Mouse (Mus musculus) cerebellum, postnatal 14 days (tissue): ENCODE results near the gene Atp6ap2.
"Not testable (repeated sequence)": the region's sequence is repeated elsewhere in the genome, so short reads cannot be mapped to it uniquely, and the experiment has no call there.

ENCODE experiments used
- DNase-seq, 2 experiments: peaks; one replicate each; pipeline ENCODE4 v3.0.0; 2021; ENCODE audit warnings: mixed read lengths in 2 of 2

Atp6ap2 gene

DNA sequence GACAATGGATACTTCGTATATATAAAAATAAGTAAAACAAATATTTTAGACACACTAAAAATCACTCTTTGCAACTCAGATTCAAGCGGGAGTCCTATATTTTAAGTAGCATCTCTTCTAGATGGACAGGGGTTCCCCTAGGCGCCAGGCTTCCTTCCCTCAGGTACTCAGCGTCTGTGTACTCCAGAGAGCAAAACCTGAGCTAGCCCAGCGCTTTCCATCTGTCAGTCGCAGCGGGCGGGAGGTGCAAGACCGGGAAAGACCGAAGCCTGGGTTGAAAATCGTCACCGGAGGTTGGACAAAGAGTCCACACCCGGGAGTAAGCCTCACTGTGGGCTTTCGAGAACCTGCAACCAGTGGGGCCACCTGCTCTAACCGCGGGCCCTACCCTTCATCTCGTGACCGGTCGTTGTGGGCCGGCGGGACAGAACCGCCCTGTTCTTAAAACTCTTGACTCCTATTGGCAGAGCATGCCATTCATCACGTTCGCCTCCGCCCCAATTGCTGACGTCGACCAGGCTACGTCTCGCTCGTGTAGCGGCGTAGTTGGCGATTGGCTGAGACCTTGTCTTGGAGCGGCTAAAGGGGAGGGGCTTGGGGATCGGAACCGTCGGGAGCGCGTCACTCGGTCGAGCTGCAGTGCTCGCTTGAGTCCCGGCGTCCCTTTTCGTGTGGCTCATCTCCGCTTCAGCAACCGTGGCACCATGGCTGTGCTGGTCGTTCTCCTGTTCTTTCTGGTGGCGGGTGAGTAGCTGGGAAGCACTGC is at the start of gene Atp6ap2:
Atp6ap2 (plus strand) TSS at position 610 of the 766 bp plus-strand sequence.
- DNase-seq = peak; percentile 91 to 93

DNA sequence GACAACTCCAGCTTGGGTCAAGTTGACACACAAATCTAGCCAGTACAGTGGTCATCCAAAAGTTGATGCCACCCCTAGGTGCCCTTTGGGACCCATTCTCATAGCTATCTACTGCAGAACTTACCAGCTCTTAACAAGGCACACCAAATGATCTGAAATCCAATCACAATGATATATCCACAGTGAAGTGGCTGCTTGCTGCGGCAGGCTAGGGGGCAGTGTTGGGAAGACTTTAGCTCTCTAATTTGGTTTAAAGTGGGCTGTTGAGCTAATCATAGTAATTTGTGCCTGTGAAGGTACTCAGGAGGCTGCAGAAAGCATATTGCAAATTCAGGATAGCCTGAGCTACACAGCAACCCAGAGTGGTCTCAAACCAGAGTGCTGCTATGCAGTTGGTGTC is 43.2 kb upstream of the Atp6ap2 start:
- no peak for DNase-seq

DNA sequence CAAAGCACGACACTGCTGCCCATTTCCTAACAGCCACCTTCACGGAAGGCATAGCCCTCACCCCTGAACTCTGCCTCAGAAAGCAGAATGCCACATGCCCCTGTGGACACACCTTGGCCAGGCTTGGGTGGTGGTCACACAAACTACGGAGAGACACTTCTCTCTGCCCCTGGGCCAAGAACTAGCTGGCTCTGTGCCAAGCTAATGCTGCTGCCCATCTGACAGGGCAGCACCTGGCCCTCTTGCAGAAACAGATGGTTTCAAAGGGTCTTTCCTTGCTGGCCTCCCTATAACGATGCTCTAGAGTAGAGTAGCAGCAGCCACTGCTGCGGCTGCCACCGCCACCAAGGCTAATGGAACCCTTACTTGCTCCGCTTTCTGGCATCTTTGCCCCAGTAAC is 30.5 kb upstream of the Atp6ap2 start:
- DNase-seq = peak; percentile 75 to 77

DNA sequence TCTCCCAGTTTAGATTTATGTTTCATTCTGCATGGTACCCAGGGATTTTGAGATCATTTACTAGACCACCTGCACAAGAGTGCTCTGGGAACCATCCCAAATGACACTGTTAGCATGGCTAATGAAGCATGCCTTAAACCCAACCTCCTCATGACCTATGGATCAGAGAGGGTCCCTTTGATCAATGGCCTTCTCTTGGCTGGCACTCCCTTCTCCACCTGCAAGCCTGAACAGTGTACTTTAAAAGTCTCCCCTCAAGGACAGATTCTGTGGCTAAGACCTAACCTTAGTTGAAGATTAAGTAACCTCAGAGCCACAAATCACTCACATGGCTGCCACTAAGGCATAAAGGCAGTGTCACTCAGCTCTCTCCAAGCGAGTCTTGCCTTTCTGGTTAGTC is 16.2 kb upstream of the Atp6ap2 start:
- DNase-seq = no peak

DNA sequence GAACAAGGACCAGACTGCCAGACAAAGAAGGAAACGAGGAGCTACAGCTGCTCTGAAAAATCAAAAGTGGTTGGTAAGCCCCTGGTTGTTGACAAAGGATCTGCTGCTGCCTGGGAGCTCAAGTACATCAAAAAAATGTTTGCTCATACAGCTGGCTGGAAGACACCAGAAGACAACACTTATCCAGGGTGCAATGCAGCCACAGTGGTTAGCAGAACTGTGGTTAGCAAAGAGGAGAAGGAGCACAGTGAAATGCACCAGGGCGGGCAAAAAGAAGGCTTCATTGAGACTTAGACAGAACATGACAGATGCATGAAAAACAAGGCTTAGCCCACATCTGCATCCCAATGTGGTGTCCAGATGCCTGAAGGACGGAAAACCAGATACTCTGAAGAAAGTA is 9.7 kb upstream of the Atp6ap2 start:
- no peak for DNase-seq

DNA sequence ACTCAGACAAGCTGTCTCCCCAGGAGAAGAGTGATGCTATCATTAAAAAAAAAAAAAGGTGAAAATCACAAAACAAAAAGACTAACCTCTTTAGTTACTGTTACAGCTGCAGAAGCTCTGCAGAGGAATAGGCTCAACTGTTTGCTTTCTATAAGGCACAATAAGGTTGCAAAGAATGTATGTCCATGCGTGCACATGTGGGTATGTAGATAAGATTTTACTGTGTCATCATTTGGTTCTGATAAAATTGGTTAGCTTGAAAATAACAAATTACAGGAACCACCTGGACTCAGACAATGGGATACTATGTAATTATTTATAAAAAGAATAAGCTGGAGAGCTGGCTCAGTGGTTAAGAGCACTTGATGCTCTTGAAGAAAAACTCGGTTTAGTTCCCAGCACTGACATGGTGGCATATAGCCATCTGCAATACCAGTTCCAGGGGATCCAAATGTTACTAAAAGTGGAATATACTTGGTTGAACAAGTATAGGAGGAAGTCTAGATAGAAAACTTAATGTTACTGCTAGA is 9.2 kb upstream of the Atp6ap2 start:
- DNase-seq = no peak

DNA sequence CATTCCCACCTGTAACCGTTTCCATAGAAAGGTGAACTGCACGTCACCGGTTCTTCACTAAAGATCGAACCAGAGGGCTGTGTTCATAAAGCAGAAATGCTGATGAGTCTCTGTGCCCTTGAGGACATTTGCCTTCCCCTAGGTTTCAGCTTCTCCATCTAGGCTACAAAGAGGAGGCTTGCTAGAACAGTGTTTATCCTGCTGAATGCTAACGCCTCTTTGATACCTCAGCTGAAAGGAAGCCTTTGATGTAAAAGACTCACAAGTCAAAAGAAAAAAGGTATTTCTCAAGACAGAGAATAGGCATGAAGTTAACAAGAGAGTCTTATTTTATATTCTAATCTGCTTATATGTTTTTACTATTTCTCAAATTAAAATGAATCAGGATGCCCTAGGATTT is 4.3 kb upstream of the Atp6ap2 start:
- DNase-seq = no peak

DNA sequence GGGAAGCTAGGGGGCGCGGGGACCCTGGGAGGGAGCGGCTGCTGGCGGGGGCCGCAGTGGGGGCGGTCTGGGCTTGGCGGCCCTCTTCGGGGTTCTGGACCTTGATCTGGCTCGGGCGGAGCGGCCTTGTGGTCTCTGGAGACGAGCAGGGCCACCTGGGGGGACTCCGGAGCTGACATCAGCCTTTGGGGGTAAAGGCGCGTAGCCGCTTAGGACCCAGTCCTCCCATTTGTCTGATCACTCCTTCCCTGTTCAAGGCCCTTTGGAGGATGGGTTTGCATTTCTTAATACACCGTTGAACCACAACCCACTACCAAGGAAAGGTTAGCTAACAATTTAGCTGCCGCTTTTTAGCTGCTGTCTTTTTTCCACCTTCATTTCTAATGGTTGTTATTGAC is 356 bp downstream of the Atp6ap2 start:
- DNase-seq = no peak

DNA sequence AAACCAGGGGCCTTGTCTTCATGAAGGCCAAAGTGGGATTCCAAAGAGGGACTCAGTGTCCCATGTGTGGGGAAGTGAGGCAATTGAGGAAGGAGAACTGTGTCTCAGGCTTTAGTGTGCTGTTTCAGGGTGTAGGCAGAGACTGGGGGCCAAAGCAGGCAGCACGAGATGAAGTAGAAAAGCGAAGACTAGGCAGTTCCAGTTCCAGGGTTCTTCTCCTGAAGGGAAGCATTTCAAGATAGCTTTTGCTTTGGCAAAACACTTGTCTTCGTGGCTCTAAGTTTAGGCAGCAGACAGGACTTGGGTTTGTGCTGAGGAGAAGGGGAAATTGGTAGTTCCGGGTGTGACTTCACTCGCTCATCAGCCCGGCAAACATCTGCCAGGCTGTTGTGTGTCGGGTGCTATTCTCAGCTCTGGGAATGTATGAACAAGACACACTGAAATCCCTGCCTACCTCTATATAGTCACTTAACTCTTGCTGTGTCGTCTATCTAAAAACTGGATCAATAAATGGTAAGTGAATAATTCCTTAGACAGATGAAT is 3.9 kb downstream of the Atp6ap2 start:
- DNase-seq = no peak

DNA sequence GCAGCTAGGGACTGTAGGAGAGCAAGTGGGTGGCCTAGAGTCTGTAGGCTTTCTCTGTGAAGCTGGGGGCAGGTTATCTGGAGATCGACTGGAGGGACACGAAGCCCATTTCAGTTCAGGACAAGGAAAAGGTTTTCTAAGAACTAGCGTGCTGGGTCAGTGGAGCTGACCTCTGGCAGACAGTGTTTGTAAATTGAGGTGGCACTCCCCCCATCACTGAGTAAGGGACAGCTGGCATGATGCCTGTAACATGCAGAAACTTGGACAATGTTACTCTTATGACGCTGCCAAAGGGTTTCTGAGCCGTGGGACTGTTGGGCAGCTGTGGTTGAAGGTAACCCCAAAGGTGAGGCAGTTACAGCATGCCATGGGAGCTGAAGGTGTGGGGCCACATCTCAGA is 4.4 kb downstream of the Atp6ap2 start:
- DNase-seq = peak in 1 of 2 experiments; percentile 6

DNA sequence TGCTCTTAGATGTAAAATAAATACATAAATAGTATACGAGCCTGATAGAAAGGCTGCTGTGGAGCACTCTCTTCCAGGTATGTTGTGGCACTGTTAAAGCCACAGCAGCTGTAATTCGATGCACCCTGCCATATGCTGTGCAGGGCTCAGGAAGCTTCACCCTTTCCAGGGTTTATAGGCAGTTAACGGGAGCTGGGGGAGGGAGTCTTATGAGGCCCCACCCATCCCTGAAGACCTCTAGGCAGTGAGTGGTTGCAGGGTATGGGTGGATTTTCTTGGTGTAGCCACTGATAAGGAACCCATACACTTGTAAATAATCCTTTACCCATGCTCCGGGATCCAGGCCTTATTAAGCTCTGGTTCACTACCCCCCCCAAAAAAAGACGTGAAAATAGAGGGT is 6.2 kb downstream of the Atp6ap2 start:
- no peak for DNase-seq

DNA sequence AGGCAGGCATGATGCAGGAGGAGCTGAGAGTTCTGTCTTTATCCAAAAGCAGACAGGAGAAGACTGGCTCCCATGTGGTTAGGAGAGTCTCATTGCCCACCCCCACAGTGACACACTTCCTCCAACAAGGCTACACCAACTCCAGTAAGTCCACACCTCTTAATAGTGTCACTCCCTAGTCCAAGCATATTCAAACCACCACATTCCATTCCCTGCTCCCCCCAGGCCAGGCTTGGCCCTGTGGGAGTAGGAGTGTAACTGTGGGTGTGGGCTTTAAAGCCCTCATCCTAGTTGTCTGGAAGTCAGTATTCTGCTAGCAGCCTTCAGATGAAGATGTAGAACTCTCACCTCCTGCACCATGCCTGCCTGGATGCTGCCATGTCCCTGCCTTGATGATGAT is 22.9 kb downstream of the Atp6ap2 start:
- DNase-seq = not testable (repeated sequence)

DNA sequence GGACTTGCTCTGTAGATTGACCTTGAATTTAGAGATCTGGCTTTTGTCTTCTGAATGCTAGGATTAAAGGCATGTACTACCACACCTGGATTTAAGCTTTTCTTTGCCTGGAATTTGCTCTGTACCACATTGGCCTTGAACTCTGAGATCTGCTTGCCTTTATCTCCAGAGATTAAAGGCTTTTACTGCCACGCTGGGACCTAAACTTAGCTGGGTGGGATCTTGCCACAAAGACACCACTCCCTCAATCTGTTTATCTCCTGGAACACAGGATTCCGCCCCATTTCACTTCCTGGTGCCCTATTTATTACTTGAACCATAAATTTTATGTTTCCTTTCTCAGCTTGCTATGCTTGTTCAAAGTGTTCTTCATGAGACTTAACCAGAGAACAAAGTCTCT is 23.6 kb downstream of the Atp6ap2 start:
- no peak for DNase-seq

DNA sequence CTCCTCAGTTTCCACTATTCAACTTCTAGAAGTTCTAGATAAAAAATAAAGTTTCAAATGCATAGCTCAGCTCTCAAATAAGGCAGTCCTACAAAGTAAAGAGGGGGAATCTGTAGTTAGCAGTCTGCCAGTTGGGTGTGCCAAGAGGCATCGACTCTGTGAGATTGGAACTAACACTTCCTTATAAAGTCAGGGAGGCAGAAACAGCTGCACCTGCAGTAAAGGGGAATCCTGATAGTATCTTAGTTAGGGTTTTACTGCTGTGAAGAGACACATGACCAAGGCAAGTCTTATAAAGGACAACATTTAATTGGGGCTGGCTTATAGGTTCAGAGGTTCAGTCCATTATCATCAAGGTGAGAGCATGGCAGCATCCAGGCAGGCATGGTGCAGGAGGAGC is 24.8 kb downstream of the Atp6ap2 start:
- DNase-seq = not testable (repeated sequence)

DNA sequence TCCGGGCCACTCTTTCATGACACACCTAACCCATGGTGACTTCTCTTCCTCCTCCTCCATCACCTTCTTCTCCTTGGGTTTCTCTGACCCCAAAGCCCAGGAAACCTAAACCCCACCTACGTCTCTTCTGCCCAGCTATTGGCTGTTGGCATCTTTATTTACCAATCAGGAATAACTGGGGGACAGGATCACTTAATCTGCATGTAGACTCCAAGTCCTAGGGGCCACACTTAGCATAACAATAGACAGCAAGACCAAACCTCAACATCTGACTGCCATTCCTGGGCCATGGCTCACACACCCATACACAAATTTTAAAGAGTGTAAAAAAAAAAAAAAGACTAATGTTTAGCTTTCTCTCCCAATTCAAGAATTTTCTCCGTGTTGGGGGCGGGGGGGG is 37.5 kb downstream of the Atp6ap2 start:
- DNase-seq = no peak

DNA sequence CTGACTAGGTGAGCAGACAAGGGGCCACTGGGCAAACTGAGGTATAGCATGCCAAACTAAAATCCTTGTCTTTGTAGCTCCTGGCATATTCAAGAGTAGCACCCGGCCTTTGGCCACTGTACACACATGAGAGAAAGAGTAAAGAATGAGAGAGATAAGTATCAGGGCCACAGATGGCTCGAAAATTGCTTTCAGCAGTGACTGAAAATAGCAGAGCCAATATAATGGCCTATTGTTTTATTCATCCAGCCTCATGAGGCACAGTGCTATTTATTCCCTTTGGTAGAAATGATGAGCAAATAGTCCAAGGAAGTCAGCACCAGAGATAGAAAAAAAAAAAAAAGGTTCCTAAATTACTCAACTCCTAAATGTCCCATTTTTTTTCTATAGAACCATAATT is 57.4 kb downstream of the Atp6ap2 start:
- peak in 1 of 2 experiments; percentile 1 for DNase-seq

DNA sequence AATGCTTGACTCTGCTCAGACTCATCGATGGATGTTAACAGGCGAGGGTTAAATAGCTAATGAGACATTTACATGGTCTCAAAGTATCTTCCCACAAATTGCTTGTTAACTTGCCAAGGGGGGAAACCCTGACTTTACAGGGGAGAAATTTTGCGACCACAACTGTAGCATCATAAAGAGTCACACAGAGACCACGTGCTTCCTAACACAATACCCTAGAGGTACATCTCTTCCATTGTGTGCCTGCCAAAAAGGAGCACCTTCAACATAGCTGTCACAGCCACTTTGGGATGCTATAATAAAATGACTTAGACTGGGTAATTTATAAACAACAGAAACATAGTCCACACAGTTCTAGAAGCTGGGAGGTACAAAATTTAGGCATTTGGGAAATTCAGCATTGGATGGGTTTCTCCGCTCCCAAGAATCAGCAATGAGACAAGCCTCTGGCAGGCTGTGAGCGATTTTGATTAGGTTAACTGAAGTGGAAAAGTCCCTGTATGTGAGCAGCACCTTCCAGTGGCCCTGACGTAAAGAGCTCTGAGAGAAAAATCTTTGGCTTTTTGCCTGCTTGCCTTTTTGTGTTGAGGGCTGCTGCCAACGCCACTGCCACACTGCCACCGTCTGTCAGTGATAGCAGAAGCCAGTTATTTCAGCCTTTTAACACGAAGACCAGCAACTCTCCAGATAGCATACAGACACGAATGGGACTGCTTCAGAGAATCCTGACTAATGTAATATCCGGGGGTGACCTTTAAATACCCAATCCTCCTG is 58.1 kb downstream of the Atp6ap2 start:
- peak; percentile 73 to 77 for DNase-seq

DNA sequence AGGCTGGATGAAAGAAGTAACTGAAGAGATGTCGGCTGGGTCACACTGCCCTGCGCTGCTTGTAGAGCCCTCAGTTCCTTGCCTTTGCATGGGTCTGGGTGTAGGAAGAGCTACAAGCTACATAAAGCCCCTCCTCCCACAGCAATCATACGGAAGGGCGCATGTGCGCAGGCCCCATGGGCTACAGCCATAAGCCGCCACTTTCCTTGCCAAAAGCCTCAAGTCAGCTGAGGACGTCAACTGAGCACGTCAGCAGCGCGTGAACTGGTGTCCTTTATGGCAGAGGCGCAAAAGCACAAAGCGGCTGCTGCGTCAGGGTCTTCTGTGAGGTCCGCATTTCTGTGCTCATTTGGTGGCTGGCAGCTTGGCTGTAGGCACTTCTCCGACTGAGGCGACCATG is 64.3 kb downstream of the Atp6ap2 start:
- no peak for DNase-seq

DNA sequence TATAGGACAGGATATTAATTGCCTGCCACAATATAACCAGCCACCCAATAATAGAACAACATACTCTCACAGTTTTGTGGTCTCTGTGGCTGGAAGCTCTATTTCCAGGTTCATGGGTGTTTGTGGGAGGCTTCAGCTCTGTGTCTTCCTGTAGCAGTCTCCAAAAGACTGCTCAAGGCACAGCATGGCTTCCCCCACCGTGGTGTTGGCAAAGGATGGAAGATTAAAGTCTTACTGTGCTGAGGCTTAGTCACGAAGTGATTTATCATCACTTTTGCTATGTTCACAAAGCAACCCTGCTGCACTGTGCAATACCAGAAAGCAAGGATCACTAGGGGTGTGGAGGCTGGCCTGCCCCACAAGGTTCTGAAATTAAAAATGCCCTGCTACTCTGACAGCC is 66.3 kb downstream of the Atp6ap2 start:
- DNase-seq = no peak
